Mouse (Mus musculus) midbrain, embryonic 13.5 days (tissue): Measurements from ENCODE around the gene Grhpr. TPM values are rescaled to one million over a fixed set of nuclear protein-coding genes. Genes with fewer than 3 reads are reported as not detected.
"Not testable (repeated sequence)": the region's sequence is repeated elsewhere in the genome, so short reads cannot be mapped to it uniquely, and the experiment has no call there.

Experiments used
- ATAC-seq: fragments of 200-750 bp; cut with Nextera tagmentation; 2 replicates; pipeline ENCODE4 v1.8.0; 2017; ENCODE audit warnings: mild to moderate bottlenecking, moderate TSS enrichment, moderate library complexity
- H3K27ac ChIP-seq: fragments of 300-500 bp; sonication (generic); 2 replicates; pipeline ENCODE4 v1.5.1; 2015; ENCODE audit warnings: inconsistent platforms, mild to moderate bottlenecking, moderate library complexity
- H3K27me3 ChIP-seq: fragments of 300-500 bp; sonication (generic); 2 replicates; pipeline ENCODE4 v1.6.1; 2015; ENCODE audit warnings: mild to moderate bottlenecking, inconsistent platforms
- H3K36me3 ChIP-seq: fragments of 300-500 bp; sonication (generic); 2 replicates; pipeline ENCODE4 v1.6.1; 2015; ENCODE audit warnings: mild to moderate bottlenecking, inconsistent platforms
- H3K4me1 ChIP-seq: fragments of 300-500 bp; sonication (generic); replicated peaks from 2 replicates; pipeline ENCODE4 v1.6.1; 2015; ENCODE audit warnings: inconsistent platforms
- H3K4me2 ChIP-seq: fragments of 300-500 bp; sonication (generic); replicated peaks from 2 replicates; pipeline ENCODE4 v1.6.1; 2015; ENCODE audit warnings: moderate library complexity, mild to moderate bottlenecking, inconsistent platforms
- H3K4me3 ChIP-seq: fragments of 300-500 bp; sonication (generic); replicated peaks from 2 replicates; pipeline ENCODE4 v1.5.1; 2015; ENCODE audit warnings: mild to moderate bottlenecking, inconsistent platforms
- H3K9ac ChIP-seq: fragments of 300-500 bp; sonication (generic); replicated peaks from 2 replicates; pipeline ENCODE4 v1.6.1; 2015; ENCODE audit warnings: mild to moderate bottlenecking, inconsistent platforms
- H3K9me3 ChIP-seq: fragments of 300-500 bp; sonication (generic); 2 replicates; pipeline ENCODE4 v1.6.1; 2016; ENCODE audit warnings: mild to moderate bottlenecking, inconsistent platforms
- WGBS: fragments of 180-500 bp; shearing (Covaris S2); methylation state at CpG from one replicate; pipeline ENCODE4 v1.1.7; 2015; 5-methylcytosine and 5-hydroxymethylcytosine counted together
- polyA plus RNA-seq: library from polyadenylated mRNA; unstranded; fragments of >200 nt; fragmentation: Nextera tagmentation; extraction: Ambion mirVana; gene quantifications from 2 replicates; pipeline ENCODE4 v1.2.1, GENCODE M21; 2015

The Grhpr gene
- 20.7 and 23.0 TPM in 2 replicates for polyA plus RNA-seq

- peaks cover 27% of the 10 kb centered on the region for H3K4me1 ChIP-seq
- 0 out of 2 replicates have a peak, but pooled peaks cover 6% of the 10 kb centered on the region for H3K36me3 ChIP-seq
- under 1% methylated on average over 40 of the region's 40 CpGs for WGBS
- peak within 1 kb of the TSS; percentile 22; the same call in 1 of the 2 replicates for H3K27ac ChIP-seq
- H3K9me3 ChIP-seq: no peaks in the 10 kb centered on the region
- peak; percentile 90 for ATAC-seq
- H3K4me3 ChIP-seq: peak within 1 kb of the TSS; percentile 56
- peak within 1 kb of the TSS; percentile 76 for H3K9ac ChIP-seq
- H3K27me3 ChIP-seq: no peaks in the 10 kb centered on the region
- peak within 1 kb of the TSS; percentile 85 for H3K4me2 ChIP-seq
Measured at GRCm38 (mm10) chr4:44981280-44981973, at the start of gene Grhpr. Gene Grhpr (plus strand): TSS chr4:44981395.

- no peaks in the 10 kb centered on the region for H3K4me1 ChIP-seq
- no peak overlapping the region for H3K27ac ChIP-seq
- no peaks in the 10 kb centered on the region for H3K9me3 ChIP-seq
Measured at GRCm38 (mm10) chr4:44931732-44932131, 49.5 kb upstream of the Grhpr start.

GRCm38 (mm10) chr4:44938359-44939340 is 42.5 kb upstream of the Grhpr start:
- Histone ChIP-seq H3K9ac (no peak overlapping the region), H3K9me3 (no peaks in the 10 kb centered on the region), H3K27ac (no peak overlapping the region), H3K4me1 (no peaks in the 10 kb centered on the region), H3K4me3 (no peak overlapping the region), H3K4me2 (no peak overlapping the region), H3K36me3 (no peaks in the 10 kb centered on the region; the same call in 1 of the 2 replicates), H3K27me3 (no peaks in the 10 kb centered on the region)
- no peak for ATAC-seq
- WGBS: 75% methylated on average over 8 of the region's 8 CpGs

More at GRCm38 (mm10) chr4:44931732-44932131, 49.5 kb upstream of the Grhpr start:
- Histone ChIP-seq H3K4me3 (no peak overlapping the region), H3K36me3 (peaks cover 31% of the 10 kb centered on the region), H3K4me2 (no peak overlapping the region), H3K27me3 (no peaks in the 10 kb centered on the region), H3K9ac (no peak overlapping the region)
- no peak for ATAC-seq
- WGBS: 90% methylated on average over 6 of the region's 6 CpGs

GRCm38 (mm10) chr4:44939576-44940249 is 41.5 kb upstream of the Grhpr start:
- Histone ChIP-seq H3K4me1 (no peaks in the 10 kb centered on the region), H3K27me3 (no peaks in the 10 kb centered on the region), H3K9me3 (no peaks in the 10 kb centered on the region), H3K36me3 (no peaks in the 10 kb centered on the region), H3K4me3 (no peak overlapping the region), H3K9ac (no peak overlapping the region), H3K4me2 (no peak overlapping the region), H3K27ac (no peak overlapping the region)
- WGBS: 87% methylated on average over 14 of the region's 14 CpGs
- ATAC-seq: no peak

- Histone ChIP-seq H3K36me3 (no peaks in the 10 kb centered on the region), H3K4me1 (no peaks in the 10 kb centered on the region), H3K9ac (no peak overlapping the region), H3K27me3 (no peaks in the 10 kb centered on the region), H3K27ac (no peak overlapping the region), H3K9me3 (no peaks in the 10 kb centered on the region), H3K4me3 (no peak overlapping the region), H3K4me2 (no peak overlapping the region)
- WGBS: 85% methylated on average over 9 of the region's 9 CpGs
- ATAC-seq: no peak
Measured at GRCm38 (mm10) chr4:44940286-44940685, 40.9 kb upstream of the Grhpr start.

- no peak for ATAC-seq
- H3K9me3 ChIP-seq: no peaks in the 10 kb centered on the region
- no peak overlapping the region for H3K27ac ChIP-seq
- no peaks in the 10 kb centered on the region for H3K36me3 ChIP-seq
- no peaks in the 10 kb centered on the region for H3K4me1 ChIP-seq
- no peak overlapping the region for H3K9ac ChIP-seq
- H3K4me2 ChIP-seq: no peak overlapping the region
- no peaks in the 10 kb centered on the region for H3K27me3 ChIP-seq
- H3K4me3 ChIP-seq: no peak overlapping the region
- WGBS: 94% methylated on average over 1 of the region's 1 CpGs
Measured at GRCm38 (mm10) chr4:44942237-44942636, 39.0 kb upstream of the Grhpr start.

- Histone ChIP-seq H3K4me1 (peaks cover 5% of the 10 kb centered on the region; the same call in 1 of the 2 replicates), H3K9me3 (no peaks in the 10 kb centered on the region), H3K36me3 (no peaks in the 10 kb centered on the region), H3K9ac (no peak overlapping the region), H3K27ac (no peak overlapping the region), H3K4me3 (no peak overlapping the region), H3K4me2 (no peak overlapping the region), H3K27me3 (no peaks in the 10 kb centered on the region)
- no peak for ATAC-seq
- 72% methylated on average over 6 of the region's 6 CpGs for WGBS
Measured at GRCm38 (mm10) chr4:44943480-44943879, 37.7 kb upstream of the Grhpr start.

GRCm38 (mm10) chr4:44944426-44945075 is 36.6 kb upstream of the Grhpr start:
- no peaks in the 10 kb centered on the region for H3K9me3 ChIP-seq
- no peaks in the 10 kb centered on the region for H3K36me3 ChIP-seq
- peaks cover 15% of the 10 kb centered on the region for H3K4me1 ChIP-seq
- no peak overlapping the region for H3K27ac ChIP-seq
- ATAC-seq: no peak
- no peak overlapping the region for H3K4me2 ChIP-seq
- no peaks in the 10 kb centered on the region for H3K27me3 ChIP-seq
- 72% methylated on average over 10 of the region's 10 CpGs for WGBS
- H3K4me3 ChIP-seq: no peak overlapping the region
- H3K9ac ChIP-seq: no peak overlapping the region

GRCm38 (mm10) chr4:44946126-44946525 is 35.1 kb upstream of the Grhpr start:
- 96% methylated on average over 2 of the region's 2 CpGs for WGBS
- not testable (repeated sequence) for H3K9ac ChIP-seq, H3K4me3 ChIP-seq, H3K9me3 ChIP-seq, ATAC-seq, H3K4me2 ChIP-seq, H3K27ac ChIP-seq, H3K36me3 ChIP-seq, H3K27me3 ChIP-seq
- H3K4me1 ChIP-seq: peaks cover 15% of the 10 kb centered on the region

GRCm38 (mm10) chr4:44947464-44947863 is 33.7 kb upstream of the Grhpr start:
- Histone ChIP-seq H3K27ac (no peak overlapping the region), H3K4me1 (peaks cover 15% of the 10 kb centered on the region), H3K4me3 (no peak overlapping the region), H3K9me3 (no peaks in the 10 kb centered on the region), H3K36me3 (no peaks in the 10 kb centered on the region), H3K4me2 (no peak overlapping the region), H3K27me3 (no peaks in the 10 kb centered on the region), H3K9ac (no peak overlapping the region)
- ATAC-seq: no peak
- 88% methylated on average over 5 of the region's 5 CpGs for WGBS

GRCm38 (mm10) chr4:44948314-44948713 is 32.9 kb upstream of the Grhpr start:
- H3K9ac ChIP-seq: no peak overlapping the region
- H3K27me3 ChIP-seq: no peaks in the 10 kb centered on the region
- no peak overlapping the region for H3K4me3 ChIP-seq
- H3K4me1 ChIP-seq: peaks cover 15% of the 10 kb centered on the region
- ATAC-seq: no peak
- no peak overlapping the region for H3K4me2 ChIP-seq
- no peaks in the 10 kb centered on the region for H3K36me3 ChIP-seq
- WGBS: 100% methylated on average over 1 of the region's 1 CpGs
- no peak overlapping the region for H3K27ac ChIP-seq
- no peaks in the 10 kb centered on the region for H3K9me3 ChIP-seq
